ENCODE assay signal across 9 mouse cellular contexts in the genomic region with DNA sequence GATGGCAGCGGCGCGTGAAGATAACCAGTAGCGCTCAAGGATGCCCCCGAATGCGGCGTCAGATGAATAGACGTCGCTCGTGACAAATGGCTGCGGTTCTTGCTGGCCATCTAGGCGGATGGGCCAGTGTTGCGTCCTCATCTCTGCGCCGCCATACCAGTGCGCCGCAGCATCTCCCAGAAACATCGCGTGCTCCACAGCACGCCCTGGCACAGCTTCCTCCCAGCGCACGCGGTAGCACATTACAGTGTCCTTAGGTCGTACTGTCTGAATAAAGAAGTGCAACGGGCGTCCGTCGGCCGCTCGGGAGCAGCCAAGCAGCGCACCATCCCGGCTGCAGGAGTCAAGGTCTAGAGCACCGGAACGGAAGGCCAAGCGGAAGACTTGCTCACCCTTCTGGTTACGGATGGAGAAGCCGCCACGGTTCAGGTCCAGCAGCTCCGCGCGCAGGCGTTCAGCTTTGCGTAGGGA. TPM values are rescaled to one million over a fixed set of nuclear protein-coding genes. Genes with fewer than 3 reads are reported as not detected.
DNase-seq lines count a peak whose midpoint lies in the region; ATAC-seq lines count a peak whose summit lies in the region.
"Had no signal": no experiment of that assay in that cellular context is flagged by ENCODE, and none has a peak within 500 bp of the region (broad histone marks: within the 10 kb centered on the region; RNA-seq: fewer than 3 reads in every experiment).

No protein-coding gene starts in this region.

- no peaks in the 10 kb centered on the region for H3K36me3 ChIP-seq in heart, embryonic 11.5 days (ENCODE audit: control insufficient read depth, insufficient read depth, low read length)
- H3K36me3 ChIP-seq in intestine, embryonic 15.5 days = no peaks in the 10 kb centered on the region
- H3K36me3 ChIP-seq in midbrain, embryonic 12.5 days = no peaks in the 10 kb centered on the region

- H3K9me3 ChIP-seq in heart, embryonic 11.5 days (replicated peaks; ENCODE audit: control insufficient read depth, low read length) = no peaks in the 10 kb centered on the region
- H3K9me3 ChIP-seq in intestine, embryonic 15.5 days = no peaks in the 10 kb centered on the region
- H3K9me3 ChIP-seq in midbrain, embryonic 12.5 days = no peaks in the 10 kb centered on the region

- no peak overlapping the region for H3K27ac ChIP-seq in heart, embryonic 11.5 days (ENCODE audit: low read depth, low read length)
- H3K27ac ChIP-seq in intestine, embryonic 15.5 days = no peak overlapping the region
- no peak overlapping the region for H3K27ac ChIP-seq in midbrain, embryonic 12.5 days (replicated peaks)

- intact Hi-C loops in heart, postnatal 10 days (cut with DNase I) = no loop called here

- no peak for ATAC-seq in heart, embryonic 11.5 days (replicated peaks; ENCODE audit: insufficient number of reproducible peaks, low FRiP score, low TSS enrichment)
- no peak for ATAC-seq in intestine, embryonic 15.5 days
- no peak for ATAC-seq in midbrain, embryonic 12.5 days (ENCODE audit: low FRiP score, low read depth)

- no peak overlapping the region for H3K9ac ChIP-seq in heart, embryonic 11.5 days (ENCODE audit: low read depth, low read length)
- no peak overlapping the region for H3K9ac ChIP-seq in intestine, embryonic 15.5 days
- peak overlapping the region; percentile 24; the same call in 1 of the 2 replicates for H3K9ac ChIP-seq in midbrain, embryonic 12.5 days (replicated peaks)

- DNase-seq in heart, postnatal 10 days = no peak
- peak; percentile 65 for DNase-seq in embryo, embryonic 10 days (ENCODE audit: low spot score)
- no peak for DNase-seq in frontal cortex, postnatal 10 days (ENCODE audit: low spot score in 2 of 2)
- no peak for DNase-seq in layer of hippocampus, adult 8-10 months (ENCODE audit: low spot score in 2 of 2)
- no peak for DNase-seq in heart, postnatal 4 days

- 3% methylated on average over 43 of the region's 43 CpGs for WGBS in heart, embryonic 11.5 days (ENCODE audit: insufficient replicate concordance)
- 22% methylated on average over 43 of the region's 43 CpGs for WGBS in intestine, embryonic 15.5 days
- WGBS in midbrain, embryonic 12.5 days = 3% methylated on average over 43 of the region's 43 CpGs

- H3K27me3 ChIP-seq in heart, embryonic 11.5 days (ENCODE audit: control insufficient read depth, insufficient read depth, low read length) = peaks cover 72% of the 10 kb centered on the region
- peaks cover 39% of the 10 kb centered on the region for H3K27me3 ChIP-seq in intestine, embryonic 15.5 days (replicated peaks)
- peaks cover 81% of the 10 kb centered on the region for H3K27me3 ChIP-seq in midbrain, embryonic 12.5 days

- H3K4me2 ChIP-seq in heart, embryonic 11.5 days = peak overlapping the region; percentile 72
- peak overlapping the region; percentile 66 for H3K4me2 ChIP-seq in intestine, embryonic 15.5 days (replicated peaks)
- peak overlapping the region; percentile 57 for H3K4me2 ChIP-seq in midbrain, embryonic 12.5 days (replicated peaks)

- peak overlapping the region; percentile 43 for H3K4me3 ChIP-seq in heart, embryonic 11.5 days (ENCODE audit: low read depth, low read length)
- peak overlapping the region; percentile 24 for H3K4me3 ChIP-seq in intestine, embryonic 15.5 days (replicated peaks)
- H3K4me3 ChIP-seq in midbrain, embryonic 12.5 days = peak overlapping the region; percentile 37

- peaks cover 23% of the 10 kb centered on the region for H3K4me1 ChIP-seq in heart, embryonic 11.5 days (ENCODE audit: control insufficient read depth, insufficient read depth, low read length)
- H3K4me1 ChIP-seq in intestine, embryonic 15.5 days (replicated peaks) = peaks cover 25% of the 10 kb centered on the region
- H3K4me1 ChIP-seq in midbrain, embryonic 12.5 days = peaks cover 35% of the 10 kb centered on the region

RNA-seq across cellular contexts. Expression of a gene that starts 3.9 kb away (rescaled TPM):
- 2.9 and 3.2 TPM in 2 replicates for polyA plus RNA-seq in heart, embryonic 11.5 days (2014; fragmentation: Nextera tagmentation; extraction: Ambion mirVana)
- total RNA-seq in heart, postnatal 10 days (2021) = 10 to 100 TPM; 10.1 to 10.6 TPM
- 8.1 and 9.4 TPM in 2 replicates for polyA plus RNA-seq in intestine, embryonic 15.5 days (2015; fragmentation: Nextera tagmentation; extraction: Ambion mirVana)
- 8.5 and 8.7 TPM in 2 replicates for polyA plus RNA-seq in midbrain, embryonic 12.5 days (2016; fragmentation: Nextera tagmentation; extraction: Ambion mirVana)
- total RNA-seq in layer of hippocampus, adult 8-10 months (2022) = 10 to 100 TPM; 19.3 to 32.8 (median 26.6) TPM
- 10 to 100 TPM in 1 of 2 experiments, 1 to 10 TPM in 1; 9.2 to 10.7 TPM for total RNA-seq in heart, postnatal 4 days (2021)

RNA-seq across cellular contexts. Expression of a gene that starts 18.2 kb away (rescaled TPM):
- polyA plus RNA-seq in heart, embryonic 11.5 days (2014; fragmentation: Nextera tagmentation; extraction: Ambion mirVana) = not detected in 2 replicates
- under 1 TPM in 1 of 2 experiments, not detected in 1; 0.31 TPM for total RNA-seq in heart, postnatal 10 days (2021)
- 0.28 and 0.55 TPM in 2 replicates for polyA plus RNA-seq in intestine, embryonic 15.5 days (2015; fragmentation: Nextera tagmentation; extraction: Ambion mirVana)
- 5.0 and 5.5 TPM in 2 replicates for polyA plus RNA-seq in midbrain, embryonic 12.5 days (2016; fragmentation: Nextera tagmentation; extraction: Ambion mirVana)
- total RNA-seq in layer of hippocampus, adult 8-10 months (2022) = 1 to 10 TPM; 3.2 to 5.0 (median 4.6) TPM
- total RNA-seq in heart, postnatal 4 days (2021) = not detected
- total RNA-seq: liver, adult 2 months had no signal
- polyA plus RNA-seq: liver, adult 2 months had no signal

RNA-seq across cellular contexts. Expression of a gene that starts 34.0 kb away (rescaled TPM):
- polyA plus RNA-seq in heart, embryonic 11.5 days (2014; fragmentation: Nextera tagmentation; extraction: Ambion mirVana) = 45.0 and 46.4 TPM in 2 replicates
- total RNA-seq in heart, postnatal 10 days (2021) = 10 to 100 TPM; 25.6 to 27.9 TPM
- 61.4 and 62.3 TPM in 2 replicates for polyA plus RNA-seq in intestine, embryonic 15.5 days (2015; fragmentation: Nextera tagmentation; extraction: Ambion mirVana)
- polyA plus RNA-seq in midbrain, embryonic 12.5 days (2016; fragmentation: Nextera tagmentation; extraction: Ambion mirVana) = 56.9 and 63.5 TPM in 2 replicates
- total RNA-seq in layer of hippocampus, adult 8-10 months (2022) = 10 to 100 TPM; 26.1 to 31.0 (median 29.8) TPM
- total RNA-seq in heart, postnatal 4 days (2021) = 10 to 100 TPM; 26.9 to 27.0 TPM

RNA-seq across cellular contexts. Expression of a gene that starts 34.3 kb away (rescaled TPM):
- polyA plus RNA-seq in heart, embryonic 11.5 days (2014; fragmentation: Nextera tagmentation; extraction: Ambion mirVana) = 3.7 and 6.6 TPM in 2 replicates
- 1 to 10 TPM; 1.4 to 2.0 TPM for total RNA-seq in heart, postnatal 10 days (2021)
- 5.2 and 6.8 TPM in 2 replicates for polyA plus RNA-seq in intestine, embryonic 15.5 days (2015; fragmentation: Nextera tagmentation; extraction: Ambion mirVana)
- 11.9 and 12.6 TPM in 2 replicates for polyA plus RNA-seq in midbrain, embryonic 12.5 days (2016; fragmentation: Nextera tagmentation; extraction: Ambion mirVana)
- 1 to 10 TPM in 3 of 4 experiments, under 1 TPM in 1; 0.97 to 1.9 (median 1.7) TPM for total RNA-seq in layer of hippocampus, adult 8-10 months (2022)
- 1 to 10 TPM; 4.4 to 4.6 TPM for total RNA-seq in heart, postnatal 4 days (2021)
